Mouse (Mus musculus): ENCODE measurements around the gene Npepps.

GRCm38 (mm10) chr11:97279040-97279404 lies 1.4 kb downstream of the Npepps start:
- TF ChIP-seq CTCF (IDR thresholded peaks at IDR 0.05; ENCODE audit: low read depth, low read length) (no peak), POLR2A (IDR thresholded peaks at IDR 0.05; ENCODE audit: borderline replicate concordance, low read depth, low read length) (no peak)

Measured in bone marrow macrophage, adult 2 months (primary cell).